Mouse (Mus musculus) urinary bladder, postnatal 10 days (tissue): ENCODE results near the gene Bckdha.

Experiments used
- DNase-seq: peaks from one replicate; pipeline ENCODE4 v3.0.0; 2022; ENCODE audit warnings: low spot score

The Bckdha gene

GRCm38 (mm10) chr7:25681341-25682231 lies 22.8 kb upstream of the Bckdha start:
- no peak for DNase-seq

GRCm38 (mm10) chr7:25680514-25681258 lies 21.9 kb upstream of the Bckdha start, which contains the start of gene B9d2:
B9d2 (plus strand) TSS chr7:25680780.
- DNase-seq = peak; percentile 83

DNA sequence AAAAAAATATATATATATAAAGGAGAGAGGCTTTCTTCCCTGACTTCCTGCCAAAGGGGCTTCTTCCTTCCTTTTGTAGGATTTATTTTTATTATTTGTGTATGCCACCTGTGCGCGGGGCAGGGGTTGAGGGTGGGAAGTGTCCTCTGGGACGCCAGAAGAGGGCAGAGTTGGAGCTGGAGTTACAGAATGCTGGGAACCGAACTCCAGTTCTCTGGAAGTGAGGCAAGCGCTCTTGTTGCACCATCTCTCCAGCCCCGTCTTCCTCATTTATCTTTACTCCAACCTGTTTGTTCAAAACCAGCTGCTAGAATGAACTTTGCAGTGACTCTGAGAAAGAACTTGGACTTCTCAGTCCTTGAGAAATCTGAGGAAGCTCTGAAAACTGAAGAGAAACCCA lies 21.2 kb upstream of the Bckdha start:
- DNase-seq = no peak

- DNase-seq = no peak
Observed at GRCm38 (mm10) chr7:25677013-25677412, 18.2 kb upstream of the Bckdha start.

DNA sequence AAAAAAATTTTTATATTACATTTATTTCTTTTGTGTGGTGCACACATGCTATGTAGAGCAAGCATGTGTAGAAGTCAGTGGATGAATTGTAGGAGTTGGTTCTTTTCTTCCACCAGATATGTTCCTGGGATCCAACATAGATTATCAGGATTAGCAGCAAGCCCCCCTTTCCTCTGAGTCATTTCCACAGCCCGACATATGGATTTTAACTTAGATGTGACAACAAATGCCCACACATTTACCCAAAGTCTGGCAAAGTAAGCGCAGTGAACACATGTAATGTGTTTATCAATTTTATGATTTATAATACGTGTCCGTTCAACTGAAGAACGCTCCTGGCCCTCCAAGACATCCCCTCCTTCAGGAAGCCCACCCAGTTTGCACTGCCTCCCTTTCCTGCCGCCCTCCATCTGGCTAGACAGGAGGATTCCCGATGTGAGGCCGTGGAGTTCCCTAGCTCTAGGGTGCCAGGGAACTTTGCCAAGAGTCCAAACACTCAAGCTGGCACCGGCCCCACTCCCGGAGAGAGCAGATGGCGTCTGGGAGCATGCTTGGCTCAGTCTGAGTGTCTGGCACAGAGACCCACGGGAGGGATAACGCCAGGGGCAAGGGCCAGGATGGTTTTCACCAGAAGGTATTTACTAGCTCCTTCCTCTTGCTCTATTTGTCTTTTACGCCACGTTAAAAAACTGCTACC lies 17.5 kb upstream of the Bckdha start:
- peak; percentile 41 for DNase-seq

GRCm38 (mm10) chr7:25675405-25675804 lies 16.6 kb upstream of the Bckdha start:
- no peak for DNase-seq

- no peak for DNase-seq
Observed at GRCm38 (mm10) chr7:25674719-25675300, 16.0 kb upstream of the Bckdha start, which contains the start of gene Tmem91. Tmem91 (minus strand) TSS chr7:25675166.

- no peak for DNase-seq
Observed at GRCm38 (mm10) chr7:25674297-25674696, 15.5 kb upstream of the Bckdha start.

DNA sequence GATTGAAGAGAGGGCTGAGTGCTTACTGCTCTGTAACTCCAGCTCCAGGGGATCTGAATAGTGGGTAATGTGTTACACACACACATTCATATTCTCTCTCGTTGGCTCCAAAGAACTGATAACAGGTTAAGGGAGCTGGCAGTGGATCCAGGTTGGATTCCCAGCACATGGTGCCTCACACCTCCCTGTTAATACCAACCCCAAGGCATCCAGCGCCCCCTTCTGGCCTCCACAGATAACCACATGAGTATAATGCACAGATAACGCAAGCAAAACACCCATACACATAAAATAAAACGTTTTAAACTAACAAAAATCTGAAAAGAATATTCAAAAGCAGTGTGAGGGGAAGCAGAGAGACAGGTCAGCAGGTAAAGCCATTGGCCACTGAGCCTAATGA lies 13.7 kb upstream of the Bckdha start:
- DNase-seq = no peak

DNA sequence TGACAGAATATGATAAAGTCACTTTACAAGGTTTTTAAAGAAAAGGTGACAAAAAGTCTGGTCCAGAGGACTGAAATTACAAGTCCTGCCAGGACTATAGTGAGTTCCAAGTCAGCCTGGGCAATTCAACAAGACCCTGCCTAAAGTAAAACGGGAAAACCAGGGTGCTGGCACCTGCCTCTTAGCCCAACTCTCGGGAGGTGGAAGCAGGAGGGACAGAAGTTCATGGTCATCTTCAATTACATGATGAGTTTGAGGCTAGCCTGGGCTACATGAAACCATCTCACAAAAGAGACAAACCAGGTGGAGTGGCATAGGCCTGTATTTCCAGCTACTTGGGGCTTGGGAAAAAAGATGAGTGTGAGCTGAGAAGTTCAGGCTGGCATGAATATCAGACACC lies 12.9 kb upstream of the Bckdha start:
- DNase-seq = no peak

DNA sequence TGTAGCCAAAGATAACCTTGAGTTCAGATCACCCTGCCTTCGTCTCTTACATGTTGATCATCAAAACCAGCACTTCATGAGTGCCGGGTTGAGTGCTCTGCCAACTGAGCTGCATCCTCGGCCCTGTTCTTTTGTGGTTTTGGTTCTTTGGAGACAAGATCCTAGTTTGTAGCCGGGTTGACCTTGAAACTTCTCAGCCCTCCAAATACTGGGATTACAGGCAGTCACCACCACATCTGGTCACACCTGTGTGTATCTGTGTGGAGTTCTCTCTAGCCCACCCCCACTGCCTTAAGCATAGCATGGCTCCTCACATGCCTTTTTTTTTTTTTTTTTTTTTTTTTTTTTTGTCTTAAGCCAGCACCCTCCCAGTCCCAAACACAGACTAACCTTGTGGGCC lies 11.3 kb upstream of the Bckdha start:
- no peak for DNase-seq

- DNase-seq = no peak
Observed at GRCm38 (mm10) chr7:25669631-25670030, 10.8 kb upstream of the Bckdha start.

- no peak for DNase-seq
Observed at GRCm38 (mm10) chr7:25669158-25669557, 10.4 kb upstream of the Bckdha start.

- DNase-seq = no peak
Observed at GRCm38 (mm10) chr7:25666381-25666780, 7.6 kb upstream of the Bckdha start.

- no peak for DNase-seq
Observed at GRCm38 (mm10) chr7:25657785-25658184, 996 bp downstream of the Bckdha start.

DNA sequence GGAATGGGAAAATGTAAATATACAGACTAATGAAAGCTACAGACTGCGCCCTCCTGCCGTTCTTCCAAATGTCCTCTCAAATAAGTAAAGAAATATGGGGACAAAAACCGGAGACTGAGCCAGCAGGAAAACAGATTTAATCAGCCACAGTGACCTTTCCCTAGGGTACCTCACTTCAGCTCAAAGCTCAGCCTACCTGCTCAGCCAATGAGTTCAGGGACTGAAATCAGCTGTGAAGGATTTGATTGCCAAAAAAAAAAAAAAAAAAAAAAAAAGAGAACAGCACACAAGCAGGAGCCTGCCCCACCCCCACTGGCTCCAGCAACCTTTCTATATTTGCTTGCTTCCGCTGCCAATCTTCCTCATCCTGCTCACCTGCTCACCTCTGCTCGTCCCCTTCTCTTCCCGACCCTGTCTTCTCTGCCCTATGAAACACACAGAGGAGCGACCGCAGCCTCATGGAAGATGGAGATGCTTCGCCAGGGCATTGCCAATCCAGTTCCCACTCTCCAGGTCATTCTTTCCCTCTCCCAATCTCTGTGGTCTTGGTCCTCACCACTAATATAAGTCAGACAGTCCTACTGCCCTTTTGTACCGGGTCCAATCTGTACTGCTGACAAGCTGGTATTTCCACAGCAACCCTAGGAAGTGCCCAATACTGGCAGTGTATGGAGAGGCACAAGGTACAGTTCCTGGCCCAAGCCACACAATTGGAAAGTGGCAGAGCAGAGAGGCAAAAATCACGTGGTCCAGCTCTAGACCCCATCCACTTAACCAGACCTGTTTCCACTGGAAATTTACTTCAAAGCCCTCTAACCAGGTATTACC lies 3.0 kb downstream of the Bckdha start:
- no peak for DNase-seq

DNA sequence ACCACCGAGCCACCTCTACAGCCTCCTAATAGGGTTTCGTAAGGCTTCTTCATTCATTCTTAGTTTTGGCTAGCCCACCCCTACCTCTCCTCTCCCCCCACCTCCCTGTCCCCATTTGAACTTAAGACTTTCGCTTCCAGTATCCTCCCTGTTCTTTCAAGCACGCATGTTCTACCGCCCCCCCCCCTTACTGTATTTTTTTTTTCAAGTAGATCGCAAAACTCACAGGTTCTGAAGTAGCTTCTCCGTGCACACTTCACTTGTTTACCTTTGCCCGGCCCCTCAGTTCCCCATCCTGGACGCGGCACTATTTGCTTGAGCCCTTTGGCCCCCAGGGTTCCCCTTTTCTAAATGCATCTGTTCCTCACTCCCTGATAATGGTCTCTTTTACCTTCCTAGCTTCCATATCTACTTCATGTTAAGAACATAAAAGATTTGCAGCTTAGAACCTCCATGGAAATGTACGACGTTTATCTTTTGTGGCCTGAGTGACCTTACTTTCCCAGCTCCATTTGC lies 6.5 kb downstream of the Bckdha start:
- DNase-seq = no peak

DNA sequence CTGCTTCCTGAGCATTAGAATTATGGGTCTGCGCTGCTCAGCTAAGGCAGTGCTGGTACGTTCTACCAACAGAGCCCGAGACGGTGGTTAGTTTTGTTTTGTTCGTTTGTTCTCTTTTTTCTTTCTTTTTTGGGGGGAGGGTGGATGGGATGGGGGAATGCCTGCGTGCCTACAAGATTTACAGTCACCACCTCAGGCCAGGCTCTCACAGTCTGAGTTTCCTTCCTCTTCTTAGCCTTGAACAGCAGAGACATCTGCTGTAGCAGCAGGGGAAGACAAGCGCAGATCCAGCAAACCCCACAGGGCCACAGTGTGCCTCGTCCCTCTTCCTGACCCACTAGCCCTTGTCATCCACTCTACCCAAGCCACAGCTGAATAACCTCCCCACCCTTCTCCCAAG lies 7.5 kb downstream of the Bckdha start:
- DNase-seq = no peak

DNA sequence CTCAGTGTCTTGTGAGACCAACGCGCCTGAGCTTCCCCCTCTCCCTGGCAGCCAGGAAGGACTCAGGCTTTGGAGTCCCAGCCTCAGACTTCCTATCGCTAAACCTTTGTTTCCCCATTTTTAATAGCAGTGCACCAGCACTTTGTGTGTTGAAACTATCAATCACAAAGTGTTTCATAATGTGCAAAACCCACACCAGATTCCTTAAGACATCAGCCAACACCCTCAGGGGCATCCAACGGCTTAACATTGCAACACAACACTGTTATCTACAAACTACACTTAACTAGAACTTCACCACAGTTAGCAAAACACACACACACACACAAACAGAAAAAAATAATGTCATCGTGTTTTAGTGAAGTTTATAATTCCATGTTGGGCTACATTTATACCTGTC lies 8.9 kb downstream of the Bckdha start:
- DNase-seq = no peak

DNA sequence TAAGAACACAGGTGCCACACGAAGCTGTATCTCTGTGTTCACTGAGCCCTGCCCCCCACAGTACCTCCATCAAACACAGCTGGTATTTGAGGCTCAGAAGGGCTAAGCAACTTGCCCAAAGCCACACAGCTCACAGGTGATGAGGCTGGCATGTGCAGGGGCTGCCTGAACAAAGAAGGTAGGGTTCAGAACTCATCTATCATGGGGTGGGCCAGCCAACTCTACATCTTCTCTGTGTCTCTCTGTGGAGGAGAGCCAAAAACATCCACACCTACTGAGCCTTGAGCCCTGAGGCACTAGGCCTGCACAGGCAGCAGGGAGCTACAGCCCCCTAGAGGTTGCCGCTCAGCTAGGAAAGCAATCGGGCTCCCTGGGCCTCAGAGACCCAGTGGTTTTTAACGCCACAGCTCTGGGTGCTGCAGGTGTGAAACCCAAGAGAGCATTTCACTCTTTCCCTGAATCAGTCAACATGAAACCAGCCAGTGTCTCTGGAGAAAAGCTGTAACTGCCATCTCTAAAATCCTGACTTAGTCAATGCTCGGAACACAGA lies 11.1 kb downstream of the Bckdha start:
- no peak for DNase-seq

GRCm38 (mm10) chr7:25645074-25645473 lies 13.7 kb downstream of the Bckdha start:
- no peak for DNase-seq
